ENCODE assay signal across 8 mouse cellular contexts in the genomic region with DNA sequence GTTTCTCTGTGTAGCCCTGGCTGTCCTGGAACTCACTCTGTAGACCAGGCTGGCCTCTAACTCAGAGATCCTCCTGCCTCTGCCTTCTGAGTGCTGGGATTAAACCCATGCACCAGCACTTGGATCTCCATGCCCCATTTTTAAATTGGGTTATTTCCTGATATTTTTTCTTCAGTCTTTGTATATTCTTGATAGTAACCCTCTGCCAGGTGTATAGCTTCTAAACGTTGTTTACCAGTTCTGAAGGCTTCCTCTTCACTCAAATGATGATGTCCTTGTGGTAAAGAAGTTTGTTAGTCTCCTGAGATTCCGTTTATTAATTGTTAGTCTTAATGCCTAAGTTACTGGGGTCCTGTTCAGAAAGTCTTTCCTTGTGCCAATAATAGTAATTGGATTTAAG. TPM values are rescaled to one million over a fixed set of nuclear protein-coding genes. Genes with fewer than 3 reads are reported as not detected.
DNase-seq lines count a peak whose midpoint lies in the region; ATAC-seq and TF ChIP-seq lines count a peak whose summit lies in the region.

TSS of gene Wipi2 (plus strand) at position 301 of the 400 bp plus-strand sequence.

- TF ChIP-seq POLR2A in liver, adult 2 months (IDR thresholded peaks at IDR 0.05; ENCODE audit: extremely low read depth, insufficient read depth, low read length), result no peak

- H3K27me3 ChIP-seq in liver, adult 2 months (ENCODE audit: control insufficient read depth, insufficient read depth, low read length), result no peaks in the 10 kb centered on the region
- H3K27me3 ChIP-seq in embryonic facial prominence, embryonic 10.5 days (replicated peaks; ENCODE audit: low read depth, poor library complexity, severe bottlenecking), result no peaks in the 10 kb centered on the region
- peaks cover 6% of the 10 kb centered on the region for H3K27me3 ChIP-seq in heart, embryonic 12.5 days (replicated peaks)

- no peaks in the 10 kb centered on the region for H3K36me3 ChIP-seq in liver, adult 2 months (ENCODE audit: control insufficient read depth, insufficient read depth, low read length)
- H3K36me3 ChIP-seq in embryonic facial prominence, embryonic 10.5 days (replicated peaks), result peaks cover 16% of the 10 kb centered on the region
- H3K36me3 ChIP-seq in heart, embryonic 12.5 days, result no peaks in the 10 kb centered on the region

- H3K4me3 ChIP-seq in liver, adult 2 months (ENCODE audit: insufficient read depth, low read depth, low read length), result peak within 1 kb of the TSS; percentile 99
- H3K4me3 ChIP-seq in embryonic facial prominence, embryonic 10.5 days, result peak within 1 kb of the TSS; percentile 100
- peak within 1 kb of the TSS; percentile 72 for H3K4me3 ChIP-seq in heart, embryonic 12.5 days

- H3K27ac ChIP-seq in liver, adult 2 months (replicated peaks; ENCODE audit: insufficient read depth, low read depth, low read length), result peak within 1 kb of the TSS; percentile 93
- peak within 1 kb of the TSS; percentile 95 for H3K27ac ChIP-seq in embryonic facial prominence, embryonic 10.5 days (replicated peaks)
- H3K27ac ChIP-seq in heart, embryonic 12.5 days (ENCODE audit: poor library complexity, severe bottlenecking), result peak within 1 kb of the TSS; percentile 87; the same call in 1 of the 2 replicates

- no peak for TF ChIP-seq CTCF in liver, adult 2 months (IDR thresholded peaks at IDR 0.05; ENCODE audit: low read depth, low read length)

- H3K79me2 ChIP-seq in liver, adult 2 months (ENCODE audit: control insufficient read depth, insufficient read depth, low read length), result peaks cover 21% of the 10 kb centered on the region; the same call in 1 of the 2 replicates

- H3K4me2 ChIP-seq in heart, embryonic 12.5 days, result peak within 1 kb of the TSS; percentile 88

- peak within 1 kb of the TSS; percentile 87 for H3K9ac ChIP-seq in liver, adult 2 months (ENCODE audit: low read depth, low read length)
- H3K9ac ChIP-seq in heart, embryonic 12.5 days, result peak within 1 kb of the TSS; percentile 86; the same call in 1 of the 2 replicates

- intact Hi-C loops in left cerebral cortex, postnatal 10 days (cut with DNase I), result loop anchor here (5.0 kb wide), 1 partner anchor 90 kb away; no protein-coding TSS in a partner anchor

- ATAC-seq in heart, embryonic 12.5 days (ENCODE audit: insufficient number of reproducible peaks, low FRiP score), result no peak
- no peak for ATAC-seq in monocyte, adult 5-6 weeks (replicated peaks; ENCODE audit: insufficient number of reproducible peaks, low FRiP score, low TSS enrichment, poor library complexity, severe bottlenecking)

- 85% methylated on average over 2 of the region's 2 CpGs for WGBS in liver, adult 2 months
- 87% methylated on average over 2 of the region's 2 CpGs for WGBS in embryonic facial prominence, embryonic 10.5 days
- WGBS in heart, embryonic 12.5 days, result 86% methylated on average over 2 of the region's 2 CpGs

- no peak for DNase-seq in liver, adult 2 months (ENCODE audit: extremely low read depth, low read depth, low spot score)
- DNase-seq in liver, result no peak
- no peak for DNase-seq in embryonic facial prominence, embryonic 10.5 days (ENCODE audit: low spot score)
- no peak for DNase-seq in left cerebral cortex, postnatal 10 days (ENCODE audit: extremely low spot score in 1 of 2, low spot score in 2 of 2)
- DNase-seq in embryo, embryonic 11 days, result no peak
- no peak for DNase-seq in thymus, postnatal 10 days (ENCODE audit: low spot score in 2 of 2)

- no peaks in the 10 kb centered on the region for H3K9me3 ChIP-seq in embryonic facial prominence, embryonic 10.5 days
- H3K9me3 ChIP-seq in heart, embryonic 12.5 days (replicated peaks), result no peaks in the 10 kb centered on the region

- peaks cover 9% of the 10 kb centered on the region for H3K4me1 ChIP-seq in liver, adult 2 months (ENCODE audit: control insufficient read depth, insufficient read depth, low read length)
- H3K4me1 ChIP-seq in embryonic facial prominence, embryonic 10.5 days, result peaks cover 20% of the 10 kb centered on the region
- H3K4me1 ChIP-seq in heart, embryonic 12.5 days (replicated peaks), result peaks cover 12% of the 10 kb centered on the region

RNA-seq across cellular contexts. Expression of gene Wipi2, which starts in this region (rescaled TPM):
- total RNA-seq in liver, adult 2 months (2014; rRNA removed), result 43.9 and 46.5 TPM in 2 replicates
- polyA plus RNA-seq in liver, adult 2 months (2012; rRNA removed), result 35.9 and 39.2 TPM in 2 replicates
- 66.4 and 68.0 TPM in 2 replicates for polyA plus RNA-seq in embryonic facial prominence, embryonic 10.5 days (2016; fragmentation: Nextera tagmentation; extraction: Ambion mirVana)
- polyA plus RNA-seq in heart, embryonic 12.5 days (2016; fragmentation: Nextera tagmentation; extraction: Ambion mirVana), result 35.3 and 36.6 TPM in 2 replicates
- 10 to 100 TPM; 79.9 to 87.7 TPM for total RNA-seq in left cerebral cortex, postnatal 10 days (2021)
- total RNA-seq in monocyte, adult 5-6 weeks (2017), result 32.8 to 45.3 TPM (median 37.6 TPM) in 3 replicates
